Mouse (Mus musculus) activated CD4-positive, CD25-positive, alpha-beta regulatory T cell (primary cell): ENCODE measurements around the gene Olfr1245. TPM values are rescaled to one million over a fixed set of nuclear protein-coding genes. Genes with fewer than 3 reads are reported as not detected.

Source experiments
- polyA plus RNA-seq, 2 experiments: library from polyadenylated mRNA; unstranded; fragments of 100-300 nt; shearing (Covaris generic); gene quantifications; one replicate each; pipeline ENCODE4 v1.2.1; 2017

Olfr1245 gene
- under 1 TPM in 1 of 2 experiments, not detected in 1; 0.10 TPM for polyA plus RNA-seq

DNA sequence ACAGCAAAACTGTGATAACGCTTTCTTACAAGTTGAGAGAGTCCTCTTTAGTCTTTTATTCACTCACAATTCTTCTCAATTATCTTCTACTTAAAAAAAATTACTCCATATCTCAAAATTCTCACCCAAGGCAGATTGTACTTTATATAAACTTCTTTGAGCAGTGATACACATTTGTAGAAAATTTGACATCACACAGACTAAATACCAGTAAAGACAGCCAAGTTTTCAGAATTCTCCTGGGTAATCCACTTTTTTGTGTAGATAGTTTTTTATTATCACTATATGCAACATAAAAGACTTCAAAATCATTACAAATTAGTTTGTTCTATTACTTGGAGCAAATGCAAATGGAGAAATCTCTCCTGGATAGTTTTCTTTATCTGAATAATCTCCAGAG, at the start of gene Olfr1245:
Olfr1245 (minus strand) TSS at position 101 of the 400 bp plus-strand sequence.

DNA sequence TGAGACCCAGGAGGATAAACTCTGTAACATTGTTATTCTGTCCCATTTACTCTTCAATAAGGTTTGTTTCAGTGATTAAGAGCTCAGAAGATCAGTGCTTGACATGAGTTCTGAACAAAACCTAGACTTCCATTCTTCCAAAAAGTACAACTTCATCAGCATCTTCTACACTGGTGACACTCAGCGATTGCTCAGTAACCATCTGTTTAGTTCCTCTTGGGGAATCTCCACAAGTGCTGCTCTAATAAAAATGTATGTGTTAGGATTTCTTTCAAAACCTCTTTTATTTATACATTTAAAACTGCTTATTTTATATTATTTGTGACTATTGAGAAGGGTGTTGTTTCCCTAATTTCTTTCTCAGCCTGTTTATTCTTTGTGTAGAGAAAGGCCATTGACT, 39.9 kb upstream of the Olfr1245 start, which contains the start of gene Olfr1248:
Olfr1248 (minus strand) TSS at position 101 of the 400 bp plus-strand sequence.

DNA sequence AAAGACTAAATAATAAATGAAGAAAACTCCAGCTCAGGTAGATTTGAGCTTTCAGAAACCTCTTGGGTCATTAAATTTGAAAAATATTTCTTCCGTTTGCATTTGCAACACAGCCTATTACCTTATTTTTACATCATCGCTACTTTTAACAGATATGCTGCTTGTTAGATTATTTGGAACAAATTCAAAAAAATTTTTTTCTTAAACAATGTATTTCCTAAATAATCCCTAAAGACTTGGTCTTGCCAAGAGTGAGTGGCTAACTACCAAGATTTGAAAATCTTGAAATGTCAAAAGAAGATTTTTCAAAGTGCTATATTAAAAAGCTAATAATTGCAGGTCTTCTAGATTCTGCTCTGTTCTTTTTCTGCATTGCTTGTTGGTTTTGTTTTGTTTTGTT, 35.8 kb upstream of the Olfr1245 start, which contains the start of gene Olfr1247:
Olfr1247 (minus strand) TSS at position 101 of the 400 bp plus-strand sequence.

DNA sequence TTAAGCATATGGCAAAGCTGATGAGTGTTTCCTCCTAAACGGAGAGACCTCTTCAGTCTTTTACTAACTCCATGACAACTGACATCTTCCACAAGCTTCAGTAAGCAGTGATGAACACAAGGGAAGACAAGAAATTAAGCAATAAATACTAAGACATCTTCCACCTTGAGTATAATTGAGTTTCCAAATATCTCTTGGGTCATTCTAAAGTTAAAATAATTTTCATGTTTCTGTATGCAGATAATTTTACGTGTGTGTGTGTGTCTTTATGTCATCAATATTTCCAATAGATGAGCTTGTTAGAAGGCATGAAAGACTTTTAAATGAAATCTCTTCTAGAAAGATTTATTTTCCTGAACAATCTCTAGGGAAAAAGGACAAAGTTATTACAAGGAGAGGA, 14.8 kb upstream of the Olfr1245 start, which contains the start of gene Olfr1246:
Olfr1246 (minus strand) TSS at position 101 of the 400 bp plus-strand sequence.

DNA sequence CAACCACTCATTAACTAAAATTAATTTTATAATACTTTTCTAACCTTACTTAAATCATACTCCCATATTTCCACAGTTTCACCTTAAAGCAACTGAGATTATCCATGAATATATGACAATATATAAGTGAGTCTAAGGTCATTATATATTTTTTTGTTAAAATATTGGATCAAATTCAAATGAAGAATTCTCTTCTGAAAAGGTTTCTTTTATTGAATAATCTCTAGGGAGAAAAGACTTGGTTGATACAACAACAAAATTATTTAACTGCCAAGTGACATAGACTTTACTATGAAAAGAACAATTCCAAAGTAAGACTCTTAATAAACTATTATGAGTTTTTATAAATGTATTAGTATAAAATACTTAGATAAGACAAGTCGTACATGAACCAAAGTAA, 46.9 kb downstream of the Olfr1245 start, which contains the start of gene Olfr1243:
Olfr1243 (minus strand) TSS at position 101 of the 400 bp plus-strand sequence.

Other genes starting within 250 kb of the Olfr1245 start
- gene Olfr1232, start 248.8 kb downstream of the Olfr1245 start, polyA plus RNA-seq: not detected
- gene Olfr1233, start 236.0 kb downstream of the Olfr1245 start, polyA plus RNA-seq: under 1 TPM in 1 of 2 experiments, not detected in 1; 0.04 TPM
- gene Olfr1234, start 213.6 kb downstream of the Olfr1245 start, polyA plus RNA-seq: under 1 TPM in 1 of 2 experiments, not detected in 1; 0.31 TPM
- gene Olfr1238, start 168.8 kb downstream of the Olfr1245 start, polyA plus RNA-seq: under 1 TPM; 0.04 to 0.05 TPM
- under 1 TPM in 1 of 2 experiments, not detected in 1; 0.11 TPM for gene Olfr1239, start 158.0 kb downstream of the Olfr1245 start, polyA plus RNA-seq
- not detected for gene Olfr1240, start 135.4 kb downstream of the Olfr1245 start, polyA plus RNA-seq
- gene Olfr1241, start 91.3 kb downstream of the Olfr1245 start, polyA plus RNA-seq: not detected
- gene Olfr1242, start 80.1 kb downstream of the Olfr1245 start, polyA plus RNA-seq: not detected
- not detected for gene Olfr1243, start 47.0 kb downstream of the Olfr1245 start, polyA plus RNA-seq
- gene Olfr1246, start 14.7 kb upstream of the Olfr1245 start, polyA plus RNA-seq: not detected
- gene Olfr1247, start 35.7 kb upstream of the Olfr1245 start, polyA plus RNA-seq: under 1 TPM in 1 of 2 experiments, not detected in 1; 0.11 TPM
- not detected for gene Olfr1248, start 39.8 kb upstream of the Olfr1245 start, polyA plus RNA-seq
- gene Olfr1249, start 56.5 kb upstream of the Olfr1245 start, polyA plus RNA-seq: not detected
- under 1 TPM; 0.04 to 0.15 TPM for gene Olfr1250, start 83.0 kb upstream of the Olfr1245 start, polyA plus RNA-seq
- gene Olfr1251, start 93.5 kb upstream of the Olfr1245 start, polyA plus RNA-seq: not detected
- under 1 TPM in 1 of 2 experiments, not detected in 1; 0.05 TPM for gene Olfr1252, start 146.6 kb upstream of the Olfr1245 start, polyA plus RNA-seq
- gene Olfr1253, start 178.6 kb upstream of the Olfr1245 start, polyA plus RNA-seq: under 1 TPM in 1 of 2 experiments, not detected in 1; 0.31 TPM
- gene Olfr1254, start 215.2 kb upstream of the Olfr1245 start, polyA plus RNA-seq: not detected
- not detected for gene Olfr1255, start 233.6 kb upstream of the Olfr1245 start, polyA plus RNA-seq